Mouse (Mus musculus) hindbrain, embryonic 14.5 days (tissue): ENCODE measurements around the gene Pds5b. TPM values are rescaled to one million over a fixed set of nuclear protein-coding genes. Genes with fewer than 3 reads are reported as not detected.
"Not testable (repeated sequence)": the region's sequence is repeated elsewhere in the genome, so short reads cannot be mapped to it uniquely, and the experiment has no call there.

Experiments
- ATAC-seq: fragments of 200-750 bp; cut with Nextera tagmentation; 2 replicates; pipeline ENCODE4 v1.8.0; 2017; ENCODE audit warnings: moderate number of reproducible peaks, mild to moderate bottlenecking, moderate TSS enrichment, moderate library complexity; ENCODE audit not compliant: low FRiP score
- DNase-seq: peaks from one replicate; pipeline ENCODE4 v3.0.0-alpha.2; 2015; ENCODE audit warnings: low spot score
- H3K27ac ChIP-seq: fragments of 300-500 bp; sonication (generic); 2 replicates; pipeline ENCODE4 v1.5.1; 2014; ENCODE audit warnings: mild to moderate bottlenecking, moderate library complexity
- H3K27me3 ChIP-seq: fragments of 300-500 bp; sonication (generic); 2 replicates; pipeline ENCODE4 v1.6.1; 2014; ENCODE audit warnings: mild to moderate bottlenecking, low read length, mixed read lengths; ENCODE audit not compliant: control insufficient read depth, insufficient read depth
- H3K36me3 ChIP-seq: fragments of 300-500 bp; sonication (generic); replicated peaks from 2 replicates; pipeline ENCODE4 v1.6.1; 2014; ENCODE audit not compliant: control insufficient read depth, insufficient read depth
- H3K4me1 ChIP-seq: fragments of 300-500 bp; sonication (generic); replicated peaks from 2 replicates; pipeline ENCODE4 v1.6.1; 2014; ENCODE audit warnings: antibody characterized with exemption, low read length, mixed read lengths; ENCODE audit not compliant: control insufficient read depth, insufficient read depth
- H3K4me2 ChIP-seq: fragments of 300-500 bp; sonication (generic); replicated peaks from 2 replicates; pipeline ENCODE4 v1.6.1; 2014; ENCODE audit warnings: mild to moderate bottlenecking, moderate library complexity
- H3K4me3 ChIP-seq: fragments of 300-500 bp; sonication (generic); replicated peaks from 2 replicates; pipeline ENCODE4 v1.5.1; 2014; ENCODE audit warnings: mild to moderate bottlenecking, low read length
- H3K9ac ChIP-seq: fragments of 300-500 bp; sonication (generic); 2 replicates; pipeline ENCODE4 v1.6.1; 2014
- H3K9me3 ChIP-seq: fragments of 300-500 bp; sonication (generic); 2 replicates; pipeline ENCODE4 v1.6.1; 2016; ENCODE audit warnings: low read length; ENCODE audit not compliant: control insufficient read depth
- WGBS: fragments of 180-500 bp; shearing (Covaris S2); extraction: QIAGEN DNeasy Blood & Tissue Kit; methylation state at CpG from one replicate; pipeline ENCODE4 v1.1.7; 2014; 5-methylcytosine and 5-hydroxymethylcytosine counted together
- polyA plus RNA-seq: library from polyadenylated mRNA; unstranded; fragments of >200 nt; fragmentation: Nextera tagmentation; extraction: Ambion mirVana; gene quantifications from 2 replicates; pipeline ENCODE4 v1.2.1, GENCODE M21; 2014

Gene Pds5b
- polyA plus RNA-seq, 1 experiment from 2014 or later = 45.8 TPM

DNA sequence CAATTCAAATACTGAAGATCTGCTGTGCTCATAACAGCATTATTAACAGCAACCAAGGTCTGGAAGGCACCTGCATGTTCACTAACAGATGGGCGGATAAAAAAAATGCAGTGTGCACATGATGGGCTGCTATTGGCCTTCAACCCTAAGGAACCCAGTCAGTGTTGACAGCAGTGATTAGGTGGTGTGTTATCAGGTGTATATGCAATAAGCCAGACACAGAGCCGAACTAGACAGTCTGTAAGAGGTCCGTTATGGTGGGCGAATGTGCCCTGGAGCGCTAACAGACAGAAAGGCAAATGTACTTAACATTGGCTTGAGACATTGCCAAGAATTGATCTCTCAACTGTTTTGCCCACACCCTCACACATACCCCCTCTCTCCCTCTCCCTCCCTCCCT is 156.0 kb downstream of the Pds5b start:
- ATAC-seq (no peak), DNase-seq (no peak)
- Histone ChIP-seq H3K27me3 (no peaks in the 10 kb centered on the region), H3K4me1 (peaks cover 9% of the 10 kb centered on the region; the same call in 1 of the 2 replicates), H3K36me3 (no peaks in the 10 kb centered on the region), H3K4me2 (no peak overlapping the region), H3K9ac (no peak overlapping the region), H3K4me3 (no peak overlapping the region), H3K27ac (no peak overlapping the region), H3K9me3 (peaks cover 10% of the 10 kb centered on the region; the same call in 1 of the 2 replicates)
- WGBS = 85% methylated on average over 5 of the region's 5 CpGs

DNA sequence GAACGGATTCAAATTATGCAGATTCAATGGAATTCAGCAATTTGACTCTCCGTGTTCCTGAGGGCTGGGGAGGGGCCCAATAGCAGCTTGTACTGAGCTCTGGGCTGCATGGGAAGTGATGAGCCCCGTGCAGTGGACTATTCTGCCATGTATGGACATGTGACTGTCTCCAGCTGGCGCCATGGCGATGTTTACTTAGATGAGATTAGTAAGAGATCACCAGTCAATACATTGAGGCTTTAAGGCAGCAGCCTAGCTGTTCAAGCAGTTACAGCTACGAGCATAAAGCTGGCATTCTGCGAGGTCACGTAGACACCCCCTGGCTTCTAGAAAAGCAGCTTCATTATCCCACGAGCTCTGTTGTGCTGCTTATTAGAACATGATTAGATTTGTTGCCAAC is 157.2 kb downstream of the Pds5b start:
- DNase-seq (no peak), ATAC-seq (no peak; the same call in 1 of the 2 replicates)
- H3K27ac ChIP-seq = peak overlapping the region; percentile 39; the same call in 1 of the 2 replicates
- H3K9ac ChIP-seq = no peak overlapping the region
- peaks cover 4% of the 10 kb centered on the region; the same call in 1 of the 2 replicates for H3K9me3 ChIP-seq
- H3K27me3 ChIP-seq = no peaks in the 10 kb centered on the region
- H3K4me1 ChIP-seq = peaks cover 9% of the 10 kb centered on the region; the same call in 1 of the 2 replicates
- H3K36me3 ChIP-seq = no peaks in the 10 kb centered on the region
- no peak overlapping the region for H3K4me3 ChIP-seq
- no peak overlapping the region for H3K4me2 ChIP-seq
- 47% methylated on average over 9 of the region's 9 CpGs for WGBS

DNA sequence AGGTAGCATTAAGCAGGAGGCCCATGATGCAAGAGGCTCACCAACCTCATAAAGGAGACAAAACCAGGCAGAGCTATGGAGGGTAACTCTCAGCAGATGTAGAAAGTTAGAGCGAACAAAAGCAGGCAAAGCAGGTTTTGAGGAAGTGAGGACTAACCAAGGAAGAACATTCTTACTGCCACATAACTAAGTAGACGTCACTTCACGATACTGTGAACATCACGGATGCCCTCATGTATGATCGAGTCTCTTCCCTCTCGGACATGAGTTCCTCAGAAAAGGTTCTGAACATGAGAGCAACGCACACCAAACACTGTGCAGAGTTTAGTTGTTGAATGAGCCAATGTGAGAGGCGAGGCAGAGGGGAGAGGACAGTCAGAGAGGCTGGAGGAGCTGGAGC is 163.2 kb downstream of the Pds5b start:
- Histone ChIP-seq H3K4me2 (no peak overlapping the region), H3K9me3 (peaks cover 16% of the 10 kb centered on the region; the same call in 1 of the 2 replicates), H3K4me3 (no peak overlapping the region), H3K27ac (no peak overlapping the region), H3K36me3 (no peaks in the 10 kb centered on the region), H3K9ac (no peak overlapping the region), H3K4me1 (no peaks in the 10 kb centered on the region), H3K27me3 (no peaks in the 10 kb centered on the region)
- WGBS = 98% methylated on average over 8 of the region's 8 CpGs
- ATAC-seq (no peak), DNase-seq (no peak)

- Histone ChIP-seq H3K27ac (peak overlapping the region; percentile 41; the same call in 1 of the 2 replicates), H3K9ac (no peak overlapping the region), H3K36me3 (no peaks in the 10 kb centered on the region), H3K27me3 (no peaks in the 10 kb centered on the region), H3K4me2 (no peak overlapping the region), H3K4me1 (no peaks in the 10 kb centered on the region), H3K9me3 (peaks cover 16% of the 10 kb centered on the region; the same call in 1 of the 2 replicates), H3K4me3 (no peak overlapping the region)
- DNase-seq (peak; percentile 43), ATAC-seq (peak; percentile 78)
- 47% methylated on average over 10 of the region's 11 CpGs for WGBS
Measured at GRCm38 (mm10) chr5:150839688-150840541, 166.4 kb downstream of the Pds5b start.

DNA sequence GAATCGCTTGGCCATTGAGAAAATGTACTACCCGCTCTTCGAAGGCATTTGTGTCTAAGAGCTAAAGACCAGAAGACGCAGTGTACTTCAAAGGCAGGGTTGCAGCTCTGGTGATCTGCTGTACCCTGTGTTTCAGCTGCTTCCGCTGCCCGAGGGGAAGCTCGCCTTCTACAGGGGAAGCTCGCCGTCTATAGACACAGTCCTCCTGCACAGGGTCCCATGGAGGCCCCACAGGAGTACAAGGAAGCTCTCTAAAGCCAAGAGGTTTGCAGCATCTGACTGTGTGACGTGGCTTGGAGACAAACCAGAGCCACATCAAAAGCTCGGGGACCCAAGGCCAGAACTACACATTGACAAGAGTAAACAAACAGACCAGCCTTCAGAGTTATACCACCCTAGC is 167.1 kb downstream of the Pds5b start:
- Histone ChIP-seq H3K4me3 (no peak overlapping the region), H3K4me1 (no peaks in the 10 kb centered on the region), H3K9me3 (peaks cover 16% of the 10 kb centered on the region; the same call in 1 of the 2 replicates), H3K27me3 (no peaks in the 10 kb centered on the region), H3K36me3 (no peaks in the 10 kb centered on the region), H3K4me2 (no peak overlapping the region), H3K27ac (peak overlapping the region; percentile 41; the same call in 1 of the 2 replicates), H3K9ac (no peak overlapping the region)
- WGBS = 72% methylated on average over 11 of the region's 11 CpGs
- ATAC-seq (no peak), DNase-seq (no peak)

GRCm38 (mm10) chr5:150845961-150846360 is 172.4 kb downstream of the Pds5b start:
- no peaks in the 10 kb centered on the region for H3K4me1 ChIP-seq
- no peaks in the 10 kb centered on the region for H3K9me3 ChIP-seq
- no peak overlapping the region for H3K27ac ChIP-seq
- no peak for ATAC-seq
- no peak overlapping the region for H3K9ac ChIP-seq
- no peak for DNase-seq
- H3K36me3 ChIP-seq = no peaks in the 10 kb centered on the region
- H3K4me2 ChIP-seq = no peak overlapping the region
- no peaks in the 10 kb centered on the region for H3K27me3 ChIP-seq
- no peak overlapping the region for H3K4me3 ChIP-seq
- WGBS = 91% methylated on average over 6 of the region's 6 CpGs

DNA sequence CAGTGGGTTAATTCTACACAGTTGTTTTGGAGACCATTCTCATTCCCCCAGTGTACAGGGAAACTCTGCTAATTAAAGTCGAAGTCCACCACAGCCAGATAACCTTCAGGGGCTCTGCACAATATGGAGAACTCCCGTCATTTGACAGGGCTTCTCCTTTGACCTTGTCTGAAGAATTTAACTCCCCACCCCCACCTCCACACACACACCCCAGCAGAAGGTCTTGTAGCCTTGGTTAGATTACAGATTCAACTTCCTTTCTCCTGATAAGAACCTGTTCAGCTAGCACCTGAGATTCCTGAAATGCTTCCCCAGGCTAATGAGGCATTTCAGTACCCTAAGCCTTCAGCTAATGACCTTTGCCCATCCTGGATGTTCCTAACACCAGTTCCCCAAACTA is 177.3 kb downstream of the Pds5b start:
- H3K9ac ChIP-seq = no peak overlapping the region
- no peaks in the 10 kb centered on the region for H3K36me3 ChIP-seq
- no peaks in the 10 kb centered on the region for H3K9me3 ChIP-seq
- DNase-seq (no peak), ATAC-seq (no peak)
- H3K27ac ChIP-seq = no peak overlapping the region
- H3K4me3 ChIP-seq = no peak overlapping the region
- H3K27me3 ChIP-seq = no peaks in the 10 kb centered on the region
- 0 out of 2 replicates have a peak, but pooled peaks cover 7% of the 10 kb centered on the region for H3K4me1 ChIP-seq
- WGBS = 69% methylated on average over 2 of the region's 2 CpGs
- no peak overlapping the region for H3K4me2 ChIP-seq

GRCm38 (mm10) chr5:150852097-150852496 is 178.6 kb downstream of the Pds5b start:
- not testable (repeated sequence) for ATAC-seq, H3K9ac ChIP-seq, H3K27me3 ChIP-seq, H3K36me3 ChIP-seq, H3K27ac ChIP-seq, H3K4me1 ChIP-seq, H3K9me3 ChIP-seq, H3K4me2 ChIP-seq, H3K4me3 ChIP-seq, DNase-seq
- 92% methylated on average over 2 of the region's 2 CpGs for WGBS

- Histone ChIP-seq H3K4me1 (0 out of 2 replicates have a peak, but pooled peaks cover 7% of the 10 kb centered on the region), H3K4me2 (no peak overlapping the region), H3K27me3 (no peaks in the 10 kb centered on the region), H3K4me3 (no peak overlapping the region), H3K9me3 (no peaks in the 10 kb centered on the region), H3K27ac (no peak overlapping the region), H3K36me3 (no peaks in the 10 kb centered on the region), H3K9ac (no peak overlapping the region)
- 58% methylated on average over 1 of the region's 1 CpGs for WGBS
- DNase-seq (no peak), ATAC-seq (no peak)
Measured at GRCm38 (mm10) chr5:150854506-150854905, 181.0 kb downstream of the Pds5b start.
